Mouse (Mus musculus) spleen, adult 10 weeks (tissue): ENCODE measurements around the gene Gm14288. TPM values are rescaled to one million over a fixed set of nuclear protein-coding genes. Genes with fewer than 3 reads are reported as not detected.

Experiments used
- polyA plus RNA-seq: library from polyadenylated mRNA; stranded (reverse); fragments of 350-450 nt; fragmentation: Illumina TruSeq; extraction: RNeasy Lipid Tissue Mini Kit (QIAGEN cat#74804); gene quantifications from one replicate; pipeline ENCODE4 v1.2.3, GENCODE M21; 2015; ENCODE audit warnings: low replicate concordance; ENCODE audit not compliant: insufficient read depth

Gm14288 gene
- polyA plus RNA-seq: 13.6 TPM

DNA sequence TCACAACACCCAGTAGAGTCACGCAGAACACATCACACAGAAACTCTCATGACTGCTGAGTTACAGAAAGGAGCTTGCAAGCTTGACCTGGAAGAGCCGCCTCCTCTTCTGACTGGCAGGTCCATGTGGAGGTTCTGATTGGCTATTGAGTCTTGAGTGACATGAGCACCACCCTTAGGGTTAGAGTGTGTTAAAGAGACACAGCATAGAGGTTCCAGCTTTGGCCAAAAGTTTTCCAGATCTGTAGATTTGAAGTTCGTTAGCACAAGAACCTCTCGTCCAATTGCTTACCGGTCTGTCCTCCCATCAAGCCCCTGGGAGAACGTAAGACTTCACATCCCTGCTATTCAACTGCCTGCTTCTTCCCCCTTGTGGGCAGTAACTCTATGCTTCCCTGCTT, at the start of gene Gm14288:
Gm14288 (minus strand) TSS at position 101 of the 400 bp plus-strand sequence.

DNA sequence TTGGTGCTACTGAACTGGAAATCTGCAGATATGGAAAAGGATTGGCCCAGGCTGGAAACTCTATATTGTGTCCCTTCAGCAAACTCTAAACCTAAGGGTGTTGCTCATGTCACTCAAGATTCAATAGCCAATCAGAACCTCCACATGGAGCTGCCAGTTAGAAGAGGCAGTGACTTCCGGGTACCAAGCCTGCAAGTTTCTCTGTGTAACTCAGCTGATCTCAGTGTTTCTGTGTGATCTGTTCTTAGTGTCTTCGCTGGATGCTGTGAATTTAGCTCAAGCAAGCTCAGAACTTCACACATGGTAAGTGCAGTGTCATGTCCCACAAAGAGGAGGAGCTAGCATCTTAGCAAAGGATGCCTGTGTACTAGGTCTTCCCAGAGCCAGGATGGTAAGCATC, 59.7 kb downstream of the Gm14288 start, which contains the start of gene Gm2007:
Gm2007 (plus strand) TSS at position 301 of the 400 bp plus-strand sequence.

Other genes with a start within 250 kb of the Gm14288 start
- not detected for gene Gm11007, start 157.1 kb downstream of the Gm14288 start, polyA plus RNA-seq
- gene Zfp969, start 97.4 kb downstream of the Gm14288 start, polyA plus RNA-seq: not detected
- gene Gm2007, start 59.6 kb downstream of the Gm14288 start, polyA plus RNA-seq: not detected
- gene Gm6710, start 68.1 kb upstream of the Gm14288 start, polyA plus RNA-seq: 7.6 TPM
- 30.9 TPM for gene Zfp966, start 130.0 kb upstream of the Gm14288 start, polyA plus RNA-seq
- gene Gm2026, start 164.2 kb upstream of the Gm14288 start, polyA plus RNA-seq: 17.2 TPM